ENCODE assay signal across 8 mouse cellular contexts in genomic region chr6:23839009-23839811, GRCm38 (mm10). TPM values are rescaled to one million over a fixed set of nuclear protein-coding genes. Genes with fewer than 3 reads are reported as not detected.
DNase-seq lines count a peak whose midpoint lies in the region; ATAC-seq and TF ChIP-seq lines count a peak whose summit lies in the region.

TSS of gene Cadps2 (minus strand) at chr6:23839421.

- H3K9me3 ChIP-seq in forebrain, embryonic 16.5 days (ENCODE audit: control insufficient read depth, low read length), result no peaks in the 10 kb centered on the region
- H3K9me3 ChIP-seq in lung, embryonic 14.5 days (ENCODE audit: low read depth, low read length), result no peaks in the 10 kb centered on the region

- H3K4me1 ChIP-seq in forebrain, embryonic 16.5 days (replicated peaks; ENCODE audit: control insufficient read depth, insufficient read depth, low read length), result peaks cover 15% of the 10 kb centered on the region
- no peaks in the 10 kb centered on the region for H3K4me1 ChIP-seq in lung, embryonic 14.5 days (ENCODE audit: insufficient read depth)

- no peak for TF ChIP-seq CTCF in lung, embryonic 14.5 days (IDR thresholded peaks at IDR 0.05; ENCODE audit: low read depth)

- H3K36me3 ChIP-seq in forebrain, embryonic 16.5 days (ENCODE audit: control insufficient read depth, insufficient read depth), result no peaks in the 10 kb centered on the region
- H3K36me3 ChIP-seq in lung, embryonic 14.5 days (ENCODE audit: insufficient read depth), result no peaks in the 10 kb centered on the region

- H3K4me2 ChIP-seq in forebrain, embryonic 16.5 days (ENCODE audit: low read length), result peak within 1 kb of the TSS; percentile 95
- peak within 1 kb of the TSS; percentile 80 for H3K4me2 ChIP-seq in lung, embryonic 14.5 days

- peak within 1 kb of the TSS; percentile 68 for H3K9ac ChIP-seq in forebrain, embryonic 16.5 days (replicated peaks; ENCODE audit: low read depth, low read length)
- peak within 1 kb of the TSS; percentile 70 for H3K9ac ChIP-seq in lung, embryonic 14.5 days

- peak; percentile 70 for DNase-seq in ZHBTc4 (ENCODE audit: low read depth, low spot score)
- DNase-seq in cerebellum, adult 11-12 months, result peak; percentile 78
- peak; percentile 59 to 63 for DNase-seq in heart, postnatal 36 days
- peak in 1 of 2 experiments; percentile 18 for DNase-seq in layer of hippocampus, adult 8-10 months (ENCODE audit: low spot score in 2 of 2)
- peak; percentile 74 for DNase-seq in lung, embryonic 14.5 days
- peak; percentile 16 for DNase-seq in ovary, adult 18-20 months (ENCODE audit: low spot score)
- DNase-seq in B cell, adult 2 months, result no peak

- under 1% methylated on average over 108 of the region's 114 CpGs for WGBS in forebrain, embryonic 16.5 days
- under 1% methylated on average over 110 of the region's 114 CpGs for WGBS in lung, embryonic 14.5 days

- intact Hi-C loops in heart, postnatal 36 days (cut with DNase I), result no loop called here

- peak within 1 kb of the TSS; percentile 82 for H3K4me3 ChIP-seq in forebrain, embryonic 16.5 days (replicated peaks; ENCODE audit: low read length)
- H3K4me3 ChIP-seq in lung, embryonic 14.5 days (ENCODE audit: low read depth, low read length), result peak within 1 kb of the TSS; percentile 66

- H3K27me3 ChIP-seq in forebrain, embryonic 16.5 days (replicated peaks; ENCODE audit: control insufficient read depth, insufficient read depth, low read length), result peaks cover 9% of the 10 kb centered on the region; the same call in 1 of the 2 replicates
- H3K27me3 ChIP-seq in lung, embryonic 14.5 days (ENCODE audit: insufficient read depth, low read length), result peaks cover 13% of the 10 kb centered on the region

- H3K27ac ChIP-seq in forebrain, embryonic 16.5 days (ENCODE audit: low read length), result no peak within 1 kb of the TSS
- H3K27ac ChIP-seq in lung, embryonic 14.5 days (ENCODE audit: low read depth), result peak within 1 kb of the TSS; percentile 36; the same call in 1 of the 2 replicates

- peak; percentile 83 for ATAC-seq in forebrain, embryonic 16.5 days
- peak; percentile 86 for ATAC-seq in lung, embryonic 14.5 days (ENCODE audit: insufficient read depth)

RNA-seq across cellular contexts. Expression of gene Cadps2, which starts in this region (rescaled TPM):
- 3.8 and 5.2 TPM in 2 replicates for polyA plus RNA-seq in forebrain, embryonic 16.5 days (2015; fragmentation: Nextera tagmentation; extraction: Ambion mirVana)
- 1 to 10 TPM; 1.5 to 1.9 TPM for total RNA-seq in heart, postnatal 36 days (2021)
- 10 to 100 TPM; 68.5 to 82.2 (median 77.5) TPM for total RNA-seq in layer of hippocampus, adult 8-10 months (2022)
- 6.7 and 8.8 TPM in 2 replicates for polyA plus RNA-seq in lung, embryonic 14.5 days (2014; fragmentation: Nextera tagmentation; extraction: Ambion mirVana)

Comparison
In these comparisons a context has a peak if more than half of its experiments do, and no peak if none do; other contexts are left out.
1. RNA of gene Cadps2 (total RNA-seq): 68.5 to 82.2 TPM in layer of hippocampus, adult 8-10 months; 1.5 to 1.9 TPM in heart, postnatal 36 days; every median in the first group is over 10 times any median in the second.
2. DNase-seq: peak in ZHBTc4 (single experiment), cerebellum, adult 11-12 months (single experiment), heart, postnatal 36 days (2 of 2), lung, embryonic 14.5 days (single experiment) and ovary, adult 18-20 months (single experiment); none in B cell, adult 2 months (0 of 2).